Mouse (Mus musculus): Measurements from ENCODE around the gene Dnm3.

Dnm3 gene

DNA sequence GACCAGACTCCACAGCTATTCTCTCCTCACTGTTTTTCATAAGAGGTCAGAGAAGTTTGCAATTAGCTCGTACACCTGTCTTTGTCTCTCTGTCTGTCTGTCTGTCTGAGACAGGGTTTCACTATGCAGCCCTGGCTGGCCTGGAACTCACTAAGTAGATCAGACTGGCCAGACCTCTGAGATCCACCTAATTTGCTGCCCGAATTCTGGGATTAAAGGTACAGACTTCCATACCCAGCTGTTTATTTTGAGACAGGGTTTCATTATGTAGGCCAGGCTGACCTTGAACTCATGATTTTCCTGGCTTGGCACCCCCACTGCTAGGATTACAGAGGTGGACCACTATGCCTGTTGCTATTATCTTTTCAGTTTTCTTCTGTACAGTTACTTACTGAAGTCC is 319.3 kb downstream of the Dnm3 start:
- DNase-seq (ENCODE audit: low spot score) = no peak

DNA sequence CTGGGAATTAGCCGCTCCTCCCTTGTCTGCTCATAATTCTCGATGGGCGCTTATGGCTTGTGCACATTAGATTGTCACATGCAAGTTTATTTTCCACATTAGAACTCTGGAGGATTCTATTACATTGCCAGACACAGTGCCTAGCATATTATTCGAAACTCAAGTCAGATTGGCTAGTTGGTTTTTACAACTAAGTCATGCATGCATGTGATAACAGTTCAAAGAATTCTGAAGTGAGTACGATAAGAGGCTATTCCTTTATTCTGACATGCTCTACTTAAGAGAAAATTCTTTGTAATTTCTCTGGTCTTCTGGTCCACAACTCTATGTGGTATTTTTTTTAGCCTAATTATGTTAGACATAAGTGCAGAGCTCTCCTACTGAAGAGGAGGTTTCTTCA is 320.2 kb downstream of the Dnm3 start:
- DNase-seq (ENCODE audit: low spot score) = no peak

DNA sequence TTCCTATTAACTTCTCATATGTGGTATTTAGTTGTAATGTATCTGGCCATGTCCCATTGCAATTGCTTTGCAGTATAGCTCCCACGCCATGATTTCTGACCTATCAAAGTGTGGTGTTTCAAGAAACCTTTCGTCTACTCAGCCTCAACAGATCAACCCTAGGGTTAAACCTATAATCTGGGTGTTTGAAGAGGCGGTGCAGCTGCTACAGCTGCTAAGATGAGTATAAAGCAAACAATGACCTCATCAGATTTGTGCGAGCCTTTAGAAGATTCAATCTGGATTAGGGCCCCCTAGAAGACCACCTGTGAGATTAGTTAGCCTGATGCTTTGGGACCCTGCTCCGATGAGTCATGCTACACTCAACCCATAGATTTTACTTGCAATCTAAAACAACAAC is 321.0 kb downstream of the Dnm3 start:
- DNase-seq (ENCODE audit: low spot score) = no peak

DNA sequence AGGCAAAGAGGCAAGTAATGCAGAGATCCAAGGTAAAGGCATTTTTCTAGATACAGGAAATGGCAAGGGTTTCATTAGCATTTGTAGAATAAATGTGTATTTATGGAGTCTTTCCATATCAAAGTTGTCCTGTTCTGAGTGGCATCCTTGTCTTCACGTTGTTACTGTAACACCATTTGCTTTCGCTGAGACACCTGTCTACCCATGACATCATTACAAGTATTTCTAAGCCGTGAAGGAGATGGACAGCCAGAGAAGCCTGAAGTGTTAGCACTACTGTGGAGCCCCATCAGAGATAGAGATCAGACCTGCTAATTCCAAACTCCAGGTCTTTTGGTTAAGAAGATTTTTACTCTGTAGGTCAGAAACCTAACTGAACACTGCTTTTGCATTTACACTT is 322.3 kb downstream of the Dnm3 start:
- DNase-seq (ENCODE audit: low spot score) = no peak

DNA sequence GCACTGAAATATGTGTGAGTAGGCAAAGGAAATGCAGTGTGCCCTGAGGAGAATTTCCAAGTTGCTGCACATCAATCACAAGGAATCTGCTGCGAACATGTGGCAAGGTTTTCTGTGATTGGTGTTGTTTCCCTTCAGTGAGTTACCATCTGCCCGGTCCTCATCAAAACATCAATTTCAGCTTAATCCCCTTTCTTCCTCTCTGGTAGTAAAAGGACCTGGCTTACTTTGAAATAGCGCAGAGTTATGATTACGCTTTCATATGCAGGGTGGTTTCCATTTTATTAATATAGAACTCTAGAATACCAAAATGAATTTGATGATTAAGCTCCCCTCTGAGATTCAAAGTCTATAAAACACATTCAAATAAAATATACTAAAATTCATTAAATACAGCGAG is 324.7 kb downstream of the Dnm3 start:
- no peak for DNase-seq (ENCODE audit: low spot score)

DNA sequence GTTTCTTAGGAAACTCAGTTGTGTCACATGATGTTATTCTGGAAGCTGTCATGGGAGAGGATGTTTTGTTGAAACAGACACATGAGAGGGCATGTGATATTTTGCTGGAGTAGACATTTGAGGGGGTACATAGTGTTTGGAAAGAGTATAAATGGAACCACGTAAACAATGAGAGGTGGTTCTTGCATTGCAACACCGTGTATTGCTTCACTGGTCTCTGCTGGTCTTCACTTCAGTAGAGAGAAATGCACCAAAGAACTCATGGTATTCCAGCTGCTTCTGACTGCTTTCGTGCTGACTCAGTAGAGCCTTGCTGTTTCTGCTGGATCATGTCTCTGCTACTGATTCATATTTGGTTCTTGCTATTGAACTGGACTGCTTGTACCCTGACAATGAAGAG is 328.1 kb downstream of the Dnm3 start:
- DNase-seq (ENCODE audit: low spot score) = no peak

DNA sequence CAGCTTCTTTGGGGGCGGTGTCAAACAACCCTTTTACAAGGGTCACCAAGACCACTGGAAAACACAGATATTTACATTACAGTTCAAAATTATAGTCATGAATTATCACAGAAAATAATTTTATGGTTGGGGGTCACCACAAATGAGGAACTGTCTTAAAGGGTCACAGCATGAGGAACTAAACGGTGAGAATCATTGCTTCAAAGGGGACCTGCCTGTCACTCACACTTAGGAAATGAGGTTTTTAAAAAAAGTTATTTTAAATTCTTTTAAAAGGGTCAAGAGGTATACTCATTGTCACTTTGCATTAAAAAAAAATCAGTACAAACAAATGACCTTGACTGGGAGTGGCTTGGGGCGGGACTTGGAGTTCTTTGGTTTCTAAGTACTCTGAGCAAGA is 330.3 kb downstream of the Dnm3 start:
- no peak for DNase-seq (ENCODE audit: low spot score)

DNA sequence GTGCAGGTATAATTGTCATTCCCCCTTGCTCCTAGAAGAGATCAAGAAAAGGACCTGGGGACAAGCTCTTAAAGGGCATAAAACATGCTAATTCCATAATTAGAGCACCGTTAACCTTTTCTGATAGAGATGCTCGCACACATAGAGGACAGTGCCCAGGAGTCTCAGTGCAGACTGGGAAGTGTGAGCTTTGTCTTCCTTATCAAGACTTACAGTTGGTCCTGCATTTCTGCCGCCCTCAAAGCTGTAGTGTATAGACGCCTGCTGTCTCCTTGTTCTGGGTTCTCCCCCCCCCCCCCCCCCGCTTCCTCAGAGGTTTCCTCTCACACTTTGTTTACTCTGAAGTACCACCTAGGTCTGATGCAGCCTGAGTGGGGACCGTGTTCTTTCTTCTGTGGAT is 332.1 kb downstream of the Dnm3 start:
- DNase-seq (ENCODE audit: low spot score) = no peak

DNA sequence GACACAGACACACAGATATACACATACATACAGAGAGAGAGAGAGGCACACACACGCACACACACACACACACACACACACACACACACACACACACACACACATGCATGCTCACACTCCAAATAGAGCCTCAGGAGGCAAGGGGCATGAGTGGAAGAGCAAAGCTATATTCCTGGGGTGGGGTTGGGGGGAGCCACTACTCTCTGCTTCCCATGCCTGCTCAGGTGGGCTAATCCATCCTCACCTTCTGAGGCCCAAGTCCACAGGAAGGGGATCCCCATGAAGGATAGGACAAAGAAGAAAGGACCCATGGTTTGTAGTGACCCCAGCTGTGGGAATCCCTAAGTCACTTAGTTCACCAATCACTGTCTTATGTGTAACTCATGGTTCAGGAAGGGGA is 332.8 kb downstream of the Dnm3 start:
- DNase-seq (ENCODE audit: low spot score) = no peak

DNA sequence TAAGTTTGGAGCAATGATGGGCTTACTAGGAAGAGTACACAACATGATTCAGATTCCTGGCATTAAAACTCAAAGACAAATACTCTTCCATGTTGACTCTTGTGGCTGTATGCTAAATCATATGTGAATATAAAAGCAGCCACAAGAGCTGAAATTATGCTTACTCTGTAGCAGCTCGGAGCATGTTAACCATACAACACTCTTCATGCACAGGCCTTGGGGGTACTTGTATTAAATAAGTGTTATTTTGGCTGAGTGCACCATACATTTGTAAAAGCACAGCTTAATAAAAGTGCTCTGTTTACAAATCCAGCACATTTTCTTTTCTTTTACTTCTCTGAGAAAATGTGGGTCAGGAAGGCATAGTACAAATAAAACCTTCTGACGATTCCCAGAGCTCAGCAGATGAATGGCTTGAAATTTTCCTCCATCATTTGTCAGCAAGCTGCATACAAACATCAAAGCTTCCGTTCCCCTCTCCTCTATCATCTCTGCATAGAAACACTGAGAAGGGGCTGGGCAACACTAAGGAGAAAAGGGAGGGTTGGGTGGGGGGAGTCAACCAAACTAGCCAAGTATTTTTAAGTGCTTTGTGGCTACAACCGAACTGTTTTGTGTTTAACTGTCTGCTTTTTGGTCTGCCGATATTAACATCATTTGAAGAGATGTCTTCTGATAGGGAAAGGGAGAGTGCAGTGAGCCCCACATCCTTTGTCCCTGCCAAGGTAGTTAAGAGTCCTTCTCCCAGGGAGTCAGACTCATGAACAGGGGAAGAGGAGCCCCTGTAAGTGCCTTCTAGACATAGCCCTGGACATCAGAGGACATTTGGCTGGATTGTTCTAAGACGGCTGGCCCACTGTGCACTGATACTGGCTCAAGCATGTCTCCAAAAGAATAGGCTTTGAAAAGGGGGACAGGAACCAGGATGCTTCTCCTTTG is 333.6 kb downstream of the Dnm3 start:
- no peak for DNase-seq (ENCODE audit: low spot score)

DNA sequence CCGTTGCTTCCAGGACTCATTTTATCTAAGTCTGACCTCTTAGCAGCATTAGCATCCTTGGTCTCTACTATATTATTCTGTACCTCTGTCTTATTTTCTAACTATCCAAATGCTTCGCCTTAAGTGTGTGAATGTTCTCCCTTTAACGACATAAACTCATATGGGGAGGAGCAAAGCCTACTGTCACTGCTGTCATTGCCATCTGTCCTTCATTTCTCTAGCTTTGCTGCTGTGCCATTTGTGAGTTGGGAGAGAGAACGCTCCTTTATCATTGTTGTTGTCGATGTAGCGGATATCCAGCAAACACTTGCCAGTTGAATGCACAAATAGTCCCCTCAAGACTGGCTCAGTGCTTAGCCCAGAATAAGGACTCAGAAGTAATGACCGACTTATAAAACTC is 335.5 kb downstream of the Dnm3 start:
- DNase-seq (ENCODE audit: low spot score) = no peak

DNA sequence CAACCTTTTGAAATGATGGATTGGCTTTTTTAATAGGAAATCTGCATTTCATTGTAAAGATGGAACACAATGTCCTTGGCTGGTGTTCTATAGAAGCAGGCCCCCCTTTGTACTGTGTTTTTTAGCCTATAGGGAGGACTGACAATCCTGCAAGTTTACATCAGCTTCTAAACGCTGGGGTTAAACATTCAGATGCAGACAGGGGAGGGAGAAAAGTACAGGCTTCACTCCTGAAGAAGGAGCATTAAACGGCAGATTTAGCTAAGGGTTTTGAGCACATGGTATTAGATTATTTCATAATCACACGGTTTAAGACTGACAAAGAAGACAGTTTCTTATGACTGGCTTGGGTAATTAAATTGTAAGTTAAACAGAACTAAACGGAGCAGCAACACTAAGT is 341.5 kb downstream of the Dnm3 start:
- DNase-seq (ENCODE audit: low spot score) = no peak

DNA sequence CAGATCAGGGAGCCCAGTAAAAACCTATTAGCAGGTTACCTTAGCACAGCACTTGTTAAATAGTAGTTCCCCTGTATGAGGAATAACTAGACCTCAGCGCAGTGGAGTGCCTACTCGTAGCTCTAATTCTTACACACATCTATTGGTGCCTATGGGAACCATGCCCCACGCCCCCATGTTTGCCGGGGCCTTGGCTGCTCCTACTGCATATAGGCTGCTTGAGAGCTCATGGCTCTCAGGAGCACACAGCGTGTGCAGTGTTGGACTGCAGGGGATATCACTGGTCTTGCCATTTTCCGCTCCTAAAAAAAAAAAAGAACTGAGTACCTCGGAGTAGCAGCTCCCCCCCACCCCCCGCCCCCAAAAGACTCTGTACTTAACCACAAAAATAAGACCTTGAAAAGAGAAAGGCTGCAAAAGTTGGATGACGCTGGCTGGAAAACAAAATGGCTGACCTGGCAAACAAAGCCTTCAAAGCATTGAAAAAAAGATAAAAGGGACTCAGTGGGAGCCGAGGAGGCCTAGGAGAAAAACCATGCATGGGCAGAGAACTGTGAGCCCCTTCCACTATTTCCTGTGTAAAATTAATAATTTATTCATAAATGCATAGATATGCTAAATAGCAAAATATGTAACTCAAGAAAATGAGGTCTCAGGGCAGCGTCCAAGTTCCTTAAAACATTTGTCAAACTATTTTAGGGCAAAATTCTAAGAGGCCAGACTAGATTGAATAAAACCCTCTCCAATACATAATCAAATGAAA is 342.2 kb downstream of the Dnm3 start:
- no peak for DNase-seq (ENCODE audit: low spot score)

DNA sequence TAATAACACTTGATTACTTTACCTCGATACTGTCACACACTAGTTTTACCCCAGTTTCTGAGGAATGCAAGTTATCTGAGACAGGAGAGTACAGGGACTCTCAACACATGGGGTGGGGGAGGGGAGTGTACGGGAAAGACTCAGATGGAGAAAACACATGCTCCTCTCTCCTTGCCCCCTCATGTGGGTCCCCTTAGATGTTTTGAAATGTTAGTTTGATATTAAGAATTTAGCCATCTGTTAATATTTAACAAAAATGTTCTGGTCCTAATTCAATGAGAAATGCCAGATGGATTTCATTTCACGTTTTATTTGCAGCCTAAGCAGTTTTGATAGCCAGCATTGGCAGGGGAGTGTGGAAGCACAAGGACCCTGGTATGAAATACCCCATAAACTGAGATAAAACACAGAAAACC is 343.2 kb downstream of the Dnm3 start:
- DNase-seq (ENCODE audit: low spot score) = no peak

DNA sequence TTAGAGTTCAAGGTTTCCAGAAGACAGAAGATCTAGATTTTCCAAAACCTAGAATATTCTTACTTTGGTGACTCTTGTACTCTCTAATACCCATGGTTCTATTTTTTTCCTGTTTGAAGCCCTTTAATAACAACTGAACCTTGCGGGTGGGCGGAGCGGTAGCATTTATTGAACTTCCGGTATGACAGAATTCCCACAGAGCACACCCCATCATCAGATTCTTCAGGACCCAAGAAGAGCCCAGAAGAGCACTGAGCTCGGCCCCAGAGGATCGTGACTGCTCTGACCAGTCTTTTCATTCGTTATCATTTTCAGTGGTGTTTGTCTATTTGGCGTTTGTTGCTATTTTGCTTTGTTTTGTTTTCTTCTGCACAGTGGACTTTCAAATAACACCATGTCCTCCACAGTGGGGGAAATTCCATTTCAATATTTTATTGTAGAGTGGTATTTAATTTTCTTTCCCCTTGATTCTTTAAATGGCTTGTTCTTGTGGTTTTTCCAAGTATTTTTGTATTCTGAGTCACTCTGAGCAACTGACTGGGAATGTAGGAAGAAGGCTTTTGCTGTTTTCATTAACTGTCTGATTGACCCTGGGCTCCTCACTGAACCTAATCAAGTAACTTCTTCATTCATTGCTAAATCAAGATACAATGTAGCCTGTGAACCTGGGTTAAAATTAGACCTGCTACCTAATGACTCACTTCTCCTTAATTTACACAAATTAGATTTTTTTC is 344.8 kb downstream of the Dnm3 start:
- DNase-seq (ENCODE audit: low spot score) = no peak

DNA sequence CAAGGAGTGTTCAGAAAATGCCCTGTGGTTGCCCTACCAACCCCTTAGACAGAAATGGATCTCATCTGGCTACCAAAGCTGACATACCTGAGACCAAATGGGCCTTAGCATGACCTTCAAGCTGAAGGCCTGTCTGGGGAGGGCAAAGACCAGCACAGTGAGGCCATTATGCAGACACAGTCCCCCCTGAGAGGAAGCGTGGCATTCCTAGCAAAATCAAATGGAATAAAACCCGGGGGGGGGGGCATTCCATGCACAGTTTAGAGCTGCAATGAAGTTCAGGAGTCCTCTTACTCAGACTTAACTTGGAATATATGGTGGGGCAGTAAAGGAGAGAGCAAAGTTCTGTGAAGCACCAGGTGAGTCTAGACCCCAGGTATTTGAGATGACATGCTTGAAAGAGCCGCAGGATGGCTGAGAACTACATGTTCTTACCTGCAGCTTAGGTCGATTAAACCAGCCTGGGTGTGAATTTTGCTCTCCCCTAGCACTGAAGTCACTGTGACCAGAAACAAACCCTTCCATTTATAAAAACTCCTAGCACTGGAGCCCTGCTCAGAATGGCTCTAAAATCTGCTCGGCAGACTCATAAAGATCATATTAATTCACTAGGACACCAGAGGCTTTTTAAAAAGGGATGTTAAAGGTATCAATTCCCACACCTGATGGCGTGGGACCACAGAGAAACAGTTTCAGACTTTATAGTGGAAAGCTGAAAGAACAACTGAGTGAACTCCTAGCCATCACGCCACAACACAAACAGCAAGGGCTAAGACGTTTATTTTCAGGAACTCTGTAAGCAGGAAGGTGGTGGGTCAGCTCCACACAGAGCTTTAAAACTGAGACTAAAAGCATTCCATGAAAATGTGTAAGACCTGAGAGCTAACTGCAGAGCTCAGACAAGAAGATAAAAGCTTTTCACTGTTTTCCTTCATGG is 350.7 kb downstream of the Dnm3 start:
- DNase-seq (ENCODE audit: low spot score) = no peak

DNA sequence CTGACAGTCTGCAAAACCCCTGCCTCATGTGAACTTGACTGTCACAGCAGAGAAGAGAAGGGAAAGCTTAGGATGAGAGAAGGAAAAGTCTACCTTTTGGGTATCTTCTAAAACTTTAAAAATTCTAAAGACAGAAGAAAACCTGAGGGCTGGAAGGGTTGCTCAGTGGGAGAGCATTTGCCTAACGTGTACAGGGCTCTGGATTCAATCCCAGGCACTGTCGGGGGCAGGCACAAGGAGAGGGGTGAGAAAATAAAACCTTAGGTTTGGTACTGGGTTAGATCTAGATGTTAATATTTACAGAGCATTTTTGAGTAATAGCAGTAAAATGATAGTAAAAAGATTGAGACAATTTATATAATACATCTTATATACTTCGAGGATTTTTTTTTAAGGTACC is 353.4 kb downstream of the Dnm3 start:
- no peak for DNase-seq (ENCODE audit: low spot score)

DNA sequence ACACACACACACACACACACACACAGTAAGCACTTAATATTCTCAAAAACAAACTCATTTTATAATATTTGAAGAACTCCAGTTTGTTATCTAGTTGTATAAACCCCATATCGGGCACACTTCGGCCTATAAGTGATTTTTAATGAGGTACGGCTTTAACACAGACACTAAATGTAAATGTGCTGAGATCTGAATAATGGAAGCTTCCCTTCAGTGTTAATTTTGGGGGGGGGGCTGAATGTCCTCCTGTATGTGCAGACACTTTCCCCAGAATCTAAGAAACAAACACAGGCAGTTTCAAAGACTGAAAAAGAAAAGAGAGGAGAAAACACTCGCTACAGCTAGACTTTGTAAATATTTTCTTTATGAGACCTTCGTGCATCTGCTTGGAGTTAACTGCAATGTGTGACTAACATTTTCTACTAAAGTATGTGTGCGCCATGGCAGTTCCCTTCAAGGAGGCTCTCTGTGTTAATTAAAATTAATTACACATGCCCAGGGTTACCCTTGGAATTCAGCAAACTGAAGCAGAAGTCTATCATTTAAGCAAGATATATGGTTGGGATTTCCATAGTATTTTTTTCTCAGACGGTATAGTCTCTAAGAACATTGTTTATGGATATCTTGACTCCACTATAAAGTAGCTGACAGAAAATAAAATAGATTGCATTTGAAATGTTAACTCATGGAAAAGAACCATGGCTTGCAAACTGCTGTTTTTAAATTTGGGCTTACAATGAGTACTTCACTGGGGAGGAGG is 356.2 kb downstream of the Dnm3 start:
- DNase-seq (ENCODE audit: low spot score) = no peak

DNA sequence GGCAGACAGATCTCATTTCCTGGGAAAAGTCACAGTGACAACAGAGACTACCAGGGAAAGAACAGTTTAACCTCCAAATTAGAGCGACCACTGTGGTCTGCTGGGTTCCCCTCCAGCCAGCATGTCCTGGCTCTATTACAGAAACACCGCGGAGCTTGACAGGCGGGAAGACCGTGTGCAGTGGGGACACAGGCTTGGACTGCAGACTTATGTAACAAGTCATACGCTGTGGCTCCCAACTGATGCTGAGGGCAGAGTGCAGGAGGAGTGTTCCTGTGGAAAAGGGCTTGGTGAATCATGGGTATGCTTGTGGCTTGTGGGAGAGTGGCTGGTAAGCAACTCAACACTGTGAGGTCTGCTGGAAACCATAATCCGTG is 368.4 kb downstream of the Dnm3 start:
- DNase-seq (ENCODE audit: low spot score) = no peak

DNA sequence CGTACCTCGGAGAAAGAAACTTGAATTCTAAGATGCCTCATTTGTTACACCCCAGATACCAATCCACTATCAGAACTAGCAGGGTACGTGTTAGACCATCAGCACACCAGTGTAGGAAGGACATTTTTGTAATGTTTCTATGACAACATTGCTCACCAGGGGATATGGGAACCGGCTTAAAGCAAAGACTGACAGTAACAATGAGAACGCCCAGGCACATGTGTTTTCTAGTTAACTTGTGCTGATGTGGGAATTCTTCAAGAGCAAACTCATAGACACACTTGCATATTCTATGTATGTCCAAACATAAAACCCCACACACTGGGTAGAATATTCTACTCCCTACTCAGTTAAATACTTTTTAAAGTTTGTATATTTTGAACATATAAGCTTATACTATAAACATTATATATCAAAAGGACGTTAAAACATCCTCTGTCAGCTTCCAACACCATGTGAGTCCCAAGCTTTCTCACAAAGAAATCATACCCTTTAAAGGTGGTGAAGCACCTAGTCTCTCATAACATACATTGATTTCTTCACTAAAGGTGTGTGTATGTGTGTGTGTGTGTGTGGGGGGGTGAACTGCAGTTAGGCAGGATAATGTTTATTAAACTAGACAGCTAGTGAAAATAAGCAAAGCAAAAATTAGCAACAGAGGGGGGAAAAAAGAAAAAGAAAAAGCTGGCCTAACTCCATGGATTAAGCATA is 369.0 kb downstream of the Dnm3 start:
- no peak for DNase-seq (ENCODE audit: low spot score)

Measured in urinary bladder, postnatal 14 days (tissue).